Mouse (Mus musculus) cerebellum, adult 2 months (tissue): ENCODE measurements around the gene C130050O18Rik. TPM values are rescaled to one million over a fixed set of nuclear protein-coding genes. Genes with fewer than 3 reads are reported as not detected.

ENCODE experiments used
- DNase-seq, 2 experiments: peaks; one replicate each; pipeline ENCODE4 v3.0.0; 2021
- H3K27ac ChIP-seq: fragments of 200-500 bp; 2 replicates; pipeline ENCODE4 v1.5.1; 2012; ENCODE audit warnings: low read length, control low read depth, inconsistent platforms; ENCODE audit not compliant: insufficient read depth
- H3K27me3 ChIP-seq: fragments of 200-500 bp; 2 replicates; pipeline ENCODE4 v1.6.1; 2012; ENCODE audit warnings: inconsistent platforms, mild to moderate bottlenecking, low read length, moderate library complexity; ENCODE audit not compliant: control insufficient read depth, insufficient read depth
- H3K4me1 ChIP-seq: fragments of 200-500 bp; 2 replicates; pipeline ENCODE4 v1.6.1; 2011; ENCODE audit warnings: low read length; ENCODE audit not compliant: control insufficient read depth, insufficient read depth
- H3K4me3 ChIP-seq: fragments of 200-500 bp; replicated peaks from 2 replicates; pipeline ENCODE3; 2011; ENCODE audit warnings: mild to moderate bottlenecking, low read depth, low read length, control low read depth; ENCODE audit not compliant: insufficient read depth
- CTCF ChIP-seq: fragments of 200-500 bp; IDR thresholded peaks from 2 replicates; pipeline ENCODE4 v1.5.1; 2011; ENCODE audit warnings: low read depth, mild to moderate bottlenecking, control low read depth, low read length, moderate library complexity, borderline replicate concordance; ENCODE audit not compliant: insufficient read depth
- POLR2A ChIP-seq: fragments of 200-500 bp; IDR thresholded peaks from 2 replicates; pipeline ENCODE4 v1.6.1; 2011; ENCODE audit warnings: low read length, control low read depth, borderline replicate concordance; ENCODE audit not compliant: insufficient read depth
- WGBS: fragments of 180-500 bp; shearing (Covaris S2); methylation state at CpG from one replicate; pipeline ENCODE4 v1.1.7; 2018; 5-methylcytosine and 5-hydroxymethylcytosine counted together
- polyA plus RNA-seq: library from polyadenylated mRNA; depleted of rRNA; stranded (reverse); fragments of >200 nt; gene quantifications from 2 replicates; pipeline ENCODE4 v1.2.3, GENCODE M21; 2012

The C130050O18Rik gene
- polyA plus RNA-seq, 1 experiment: 0.21 TPM

DNA sequence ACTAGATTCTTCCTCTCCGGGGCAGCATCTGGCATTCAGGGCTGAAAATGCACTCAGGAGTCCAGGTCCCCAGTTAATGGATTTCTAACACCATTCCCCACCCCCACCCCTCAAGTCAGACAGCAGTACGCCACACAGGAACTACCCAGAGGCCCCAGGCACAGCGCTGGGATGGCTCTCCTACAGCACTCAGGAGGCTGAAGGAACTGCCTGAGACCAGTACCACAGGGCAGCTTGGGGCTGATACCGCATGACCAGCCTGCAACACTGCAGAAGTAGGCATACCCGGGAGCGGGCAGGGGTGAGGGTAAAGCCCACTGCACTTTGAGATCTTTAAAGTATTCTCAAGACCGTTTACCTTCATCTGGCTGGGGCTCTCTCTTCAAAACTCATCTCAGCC is 398 bp downstream of the C130050O18Rik start:
- H3K27me3 ChIP-seq: no peaks in the 10 kb centered on the region
- H3K27ac ChIP-seq: no peak overlapping the region
- TF ChIP-seq CTCF: no peak
- TF ChIP-seq POLR2A: no peak
- no peak for DNase-seq
- peaks cover 27% of the 10 kb centered on the region for H3K4me1 ChIP-seq
- H3K4me3 ChIP-seq: no peak overlapping the region
- WGBS: 92% methylated on average over 7 of the region's 7 CpGs

GRCm38 (mm10) chr5:139405953-139406352 is 873 bp downstream of the C130050O18Rik start:
- Histone ChIP-seq H3K27me3 (no peaks in the 10 kb centered on the region), H3K4me3 (no peak overlapping the region), H3K4me1 (peaks cover 32% of the 10 kb centered on the region), H3K27ac (no peak overlapping the region)
- TF ChIP-seq POLR2A (no peak), CTCF (no peak)
- 62% methylated on average over 3 of the region's 3 CpGs for WGBS
- no peak for DNase-seq

DNA sequence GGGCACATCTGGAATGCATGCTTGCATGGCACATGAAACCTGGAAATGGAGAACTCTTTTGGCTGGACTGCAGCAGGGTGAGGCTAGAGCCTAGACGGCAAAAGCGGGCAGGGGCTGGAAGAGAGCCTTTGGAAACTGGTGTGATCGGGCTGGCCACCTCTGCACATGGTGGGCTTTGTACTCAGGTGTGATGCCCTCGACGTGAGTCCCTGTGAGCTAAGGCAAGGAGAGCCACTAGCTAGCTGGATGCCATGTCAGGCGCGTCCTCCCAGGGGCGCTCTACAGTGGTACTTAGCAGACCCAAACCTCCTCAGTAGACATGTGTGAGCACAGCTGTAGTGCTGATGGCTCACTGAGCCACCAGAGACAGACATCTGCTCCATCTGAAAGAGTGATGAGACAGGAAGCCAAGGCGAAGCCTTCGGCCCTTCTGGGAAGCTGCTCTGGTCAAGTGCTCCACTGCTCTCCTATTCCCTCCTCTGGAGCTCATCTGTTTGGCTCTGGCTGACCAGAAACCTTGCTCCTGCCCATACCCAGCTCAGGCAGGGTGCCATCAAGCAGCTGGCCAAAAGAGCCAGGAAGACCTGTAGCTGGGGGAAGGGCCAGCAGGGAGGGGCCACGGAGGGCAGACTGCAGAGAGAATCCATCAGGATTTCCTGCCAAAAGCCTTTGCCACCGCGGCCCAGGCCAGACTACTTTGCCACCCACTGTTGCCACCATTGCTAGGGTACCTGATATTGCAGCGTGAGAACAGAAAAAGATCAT is 2.2 kb downstream of the C130050O18Rik start:
- Histone ChIP-seq H3K27ac (no peak overlapping the region), H3K4me3 (no peak overlapping the region), H3K4me1 (peaks cover 42% of the 10 kb centered on the region), H3K27me3 (no peaks in the 10 kb centered on the region)
- 69% methylated on average over 14 of the region's 14 CpGs for WGBS
- no peak for DNase-seq
- TF ChIP-seq POLR2A (no peak), CTCF (no peak)

- WGBS: 45% methylated on average over 7 of the region's 7 CpGs
- Histone ChIP-seq H3K27ac (no peak overlapping the region), H3K27me3 (no peaks in the 10 kb centered on the region), H3K4me3 (no peak overlapping the region), H3K4me1 (peaks cover 37% of the 10 kb centered on the region)
- no peak for DNase-seq
- TF ChIP-seq POLR2A (no peak), CTCF (no peak)
These were observed 3.4 kb downstream of the C130050O18Rik start for GRCm38 (mm10) chr5:139408511-139408910.

- DNase-seq: peak in 1 of 2 experiments; percentile 40
- Histone ChIP-seq H3K4me3 (no peak overlapping the region), H3K27ac (no peak overlapping the region), H3K27me3 (no peaks in the 10 kb centered on the region), H3K4me1 (peaks cover 40% of the 10 kb centered on the region)
- 70% methylated on average over 12 of the region's 12 CpGs for WGBS
- TF ChIP-seq POLR2A: no peak
- no peak for TF ChIP-seq CTCF
These were observed 4.3 kb downstream of the C130050O18Rik start for GRCm38 (mm10) chr5:139409412-139409811.

- no peaks in the 10 kb centered on the region for H3K27me3 ChIP-seq
- no peak overlapping the region for H3K4me3 ChIP-seq
- WGBS: 87% methylated on average over 4 of the region's 4 CpGs
- DNase-seq: no peak
- TF ChIP-seq POLR2A (no peak), CTCF (no peak)
- H3K4me1 ChIP-seq: peaks cover 46% of the 10 kb centered on the region
- no peak overlapping the region for H3K27ac ChIP-seq
These were observed 5.0 kb downstream of the C130050O18Rik start for GRCm38 (mm10) chr5:139410056-139410455.

- TF ChIP-seq POLR2A: no peak
- no peak for TF ChIP-seq CTCF
- WGBS: 22% methylated on average over 6 of the region's 6 CpGs
- H3K4me1 ChIP-seq: peaks cover 46% of the 10 kb centered on the region
- H3K27ac ChIP-seq: no peak overlapping the region
- DNase-seq: peak; percentile 48 to 57
- no peak overlapping the region for H3K4me3 ChIP-seq
- no peaks in the 10 kb centered on the region for H3K27me3 ChIP-seq
These were observed 6.0 kb downstream of the C130050O18Rik start for GRCm38 (mm10) chr5:139411117-139411516.

DNA sequence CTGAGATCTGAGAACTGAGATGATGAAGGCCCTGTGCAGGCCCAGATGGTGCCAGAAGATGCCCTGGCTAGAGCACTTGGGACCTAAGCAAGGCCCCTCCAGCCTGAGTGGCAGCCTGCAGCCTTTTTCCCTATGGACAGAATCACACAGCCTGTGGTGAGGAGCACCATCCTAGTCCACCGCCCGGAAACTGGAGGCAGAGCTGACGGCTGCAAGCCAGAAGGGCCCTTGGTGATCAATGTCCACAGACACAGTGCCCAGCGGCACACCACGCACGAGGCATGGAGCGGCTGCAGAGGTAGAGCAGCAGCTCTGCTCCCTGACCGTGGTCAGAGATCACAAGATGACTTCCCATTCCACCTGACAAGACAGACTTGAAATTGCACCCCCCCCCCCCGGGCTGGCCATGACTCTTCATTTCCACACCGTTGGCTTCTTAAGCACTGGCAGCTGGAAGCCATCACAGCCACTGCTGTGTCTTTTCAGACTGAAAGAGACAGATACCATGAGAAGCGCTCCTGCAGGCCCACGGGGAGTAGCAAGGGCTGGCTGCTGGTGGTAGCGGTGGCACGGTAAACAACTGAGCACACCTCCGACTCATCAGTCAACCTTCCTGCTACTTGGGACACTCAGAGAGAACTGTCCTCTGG is 6.7 kb downstream of the C130050O18Rik start:
- 61% methylated on average over 15 of the region's 15 CpGs for WGBS
- TF ChIP-seq CTCF: no peak
- no peak for TF ChIP-seq POLR2A

More for the DNA sequence above, 6.7 kb downstream of the C130050O18Rik start:
- no peak overlapping the region for H3K27ac ChIP-seq
- no peak for DNase-seq
- no peak overlapping the region for H3K4me3 ChIP-seq
- peaks cover 46% of the 10 kb centered on the region for H3K4me1 ChIP-seq
- H3K27me3 ChIP-seq: no peaks in the 10 kb centered on the region
